Mouse (Mus musculus): ENCODE results near the gene Hmcn2.

The Hmcn2 gene

GRCm38 (mm10) chr2:31490556-31490955 lies 176.3 kb downstream of the Hmcn2 start:
- no peak for DNase-seq

- no peak for DNase-seq
Measured at GRCm38 (mm10) chr2:31492308-31492707, 178.1 kb downstream of the Hmcn2 start.

- DNase-seq, result no peak
Measured at GRCm38 (mm10) chr2:31493243-31493642, 179.0 kb downstream of the Hmcn2 start.

- DNase-seq, result no peak
Measured at GRCm38 (mm10) chr2:31494315-31494714, 180.1 kb downstream of the Hmcn2 start.

- no peak for DNase-seq
Measured at GRCm38 (mm10) chr2:31495046-31495476, 180.8 kb downstream of the Hmcn2 start.

GRCm38 (mm10) chr2:31496141-31496540 lies 181.9 kb downstream of the Hmcn2 start:
- no peak for DNase-seq

GRCm38 (mm10) chr2:31497113-31497512 lies 182.9 kb downstream of the Hmcn2 start:
- no peak for DNase-seq

- DNase-seq, result no peak
Measured at GRCm38 (mm10) chr2:31497635-31498034, 183.4 kb downstream of the Hmcn2 start.

- no peak for DNase-seq
Measured at GRCm38 (mm10) chr2:31499327-31500291, 185.4 kb downstream of the Hmcn2 start.

- DNase-seq, result no peak
Measured at GRCm38 (mm10) chr2:31500292-31501204, 186.3 kb downstream of the Hmcn2 start.

GRCm38 (mm10) chr2:31501448-31502130 lies 187.4 kb downstream of the Hmcn2 start:
- DNase-seq, result no peak

GRCm38 (mm10) chr2:31502616-31503522 lies 188.7 kb downstream of the Hmcn2 start:
- DNase-seq, result no peak

- no peak for DNase-seq
Measured at GRCm38 (mm10) chr2:31505472-31505871, 191.3 kb downstream of the Hmcn2 start.

GRCm38 (mm10) chr2:31508851-31509250 lies 194.6 kb downstream of the Hmcn2 start:
- DNase-seq, result no peak

Measured in thymus, postnatal 14 days (tissue).